Mouse (Mus musculus) heart, embryonic 16.5 days (tissue): Measurements from ENCODE around the gene Ndufs3. TPM values are rescaled to one million over a fixed set of nuclear protein-coding genes. Genes with fewer than 3 reads are reported as not detected.
"Not testable (repeated sequence)": the region's sequence is repeated elsewhere in the genome, so short reads cannot be mapped to it uniquely, and the experiment has no call there.

Source experiments
- ATAC-seq: fragments of 200-750 bp; cut with Nextera tagmentation; replicated peaks from 2 replicates; pipeline ENCODE4 v1.8.0; 2017; ENCODE audit warnings: moderate number of reproducible peaks; ENCODE audit not compliant: insufficient read depth, low FRiP score; ENCODE audit errors: extremely low read depth
- H3K27ac ChIP-seq: fragments of 300-500 bp; sonication (generic); 2 replicates; pipeline ENCODE4 v1.5.1; 2014; ENCODE audit warnings: mild to moderate bottlenecking, low read length, control low read depth, moderate library complexity
- H3K27me3 ChIP-seq: fragments of 300-500 bp; sonication (generic); 2 replicates; pipeline ENCODE4 v1.6.1; 2014; ENCODE audit warnings: low read length, mixed read lengths; ENCODE audit not compliant: control insufficient read depth, insufficient read depth
- H3K36me3 ChIP-seq: fragments of 300-500 bp; sonication (generic); 2 replicates; pipeline ENCODE4 v1.6.1; 2014; ENCODE audit not compliant: control insufficient read depth, insufficient read depth
- H3K4me1 ChIP-seq: fragments of 300-500 bp; sonication (generic); 2 replicates; pipeline ENCODE4 v1.6.1; 2014; ENCODE audit warnings: low read length, mixed read lengths; ENCODE audit not compliant: control insufficient read depth, insufficient read depth
- H3K4me2 ChIP-seq: fragments of 300-500 bp; sonication (generic); 2 replicates; pipeline ENCODE4 v1.6.1; 2014; ENCODE audit warnings: low read depth, mild to moderate bottlenecking, control low read depth, low read length
- H3K4me3 ChIP-seq: fragments of 300-500 bp; sonication (generic); 2 replicates; pipeline ENCODE4 v1.5.1; 2014; ENCODE audit warnings: mild to moderate bottlenecking, control low read depth, low read length
- H3K9ac ChIP-seq: fragments of 300-500 bp; sonication (generic); 2 replicates; pipeline ENCODE4 v1.6.1; 2014; ENCODE audit warnings: low read length, control low read depth
- H3K9me3 ChIP-seq: fragments of 300-500 bp; sonication (generic); replicated peaks from 2 replicates; pipeline ENCODE4 v1.6.1; 2016; ENCODE audit warnings: low read length; ENCODE audit not compliant: control insufficient read depth
- WGBS: fragments of 180-500 bp; shearing (Covaris S2); extraction: QIAGEN DNeasy Blood & Tissue Kit; methylation state at CpG from one replicate; pipeline ENCODE4 v1.1.7; 2014; 5-methylcytosine and 5-hydroxymethylcytosine counted together
- polyA plus RNA-seq: library from polyadenylated mRNA; unstranded; fragments of >200 nt; fragmentation: Nextera tagmentation; extraction: Ambion mirVana; gene quantifications from 2 replicates; pipeline ENCODE4 v1.2.1, GENCODE M21; 2015

Gene Ndufs3
- polyA plus RNA-seq, 1 experiment from 2014 or later: 420 TPM

DNA sequence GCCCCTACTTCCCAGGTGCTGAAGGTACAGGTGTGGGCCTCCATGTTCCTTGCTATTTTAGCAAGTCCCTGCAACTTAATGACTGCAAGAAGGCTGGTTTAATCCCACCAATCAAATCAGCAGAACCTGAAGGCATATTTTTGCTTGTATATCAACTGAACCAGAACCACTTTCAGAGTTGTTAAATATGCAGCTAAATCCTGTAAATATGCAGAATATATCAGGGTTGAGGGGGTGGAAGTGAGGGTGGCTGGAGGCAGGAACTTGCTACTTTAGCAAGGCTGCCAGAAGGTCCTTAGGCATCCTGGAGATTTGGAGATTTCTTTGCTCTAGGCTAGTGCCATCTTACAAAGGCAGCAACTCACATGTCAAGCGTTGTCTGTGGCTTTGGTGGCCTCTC lies 10.9 kb upstream of the Ndufs3 start:
- no peaks in the 10 kb centered on the region for H3K9me3 ChIP-seq
- WGBS: 83% methylated on average over 1 of the region's 1 CpGs
- H3K27ac ChIP-seq: no peak overlapping the region
- H3K27me3 ChIP-seq: no peaks in the 10 kb centered on the region
- H3K4me3 ChIP-seq: no peak overlapping the region
- H3K4me1 ChIP-seq: peaks cover 26% of the 10 kb centered on the region
- H3K36me3 ChIP-seq: peaks cover 16% of the 10 kb centered on the region
- ATAC-seq: no peak
- H3K4me2 ChIP-seq: peak overlapping the region; percentile 86; the same call in 1 of the 2 replicates
- no peak overlapping the region for H3K9ac ChIP-seq

- Histone ChIP-seq H3K9me3 (no peaks in the 10 kb centered on the region), H3K4me1 (peaks cover 29% of the 10 kb centered on the region), H3K36me3 (peaks cover 32% of the 10 kb centered on the region), H3K4me2 (no peak overlapping the region), H3K9ac (no peak overlapping the region), H3K27me3 (no peaks in the 10 kb centered on the region), H3K27ac (peak overlapping the region; percentile 30; the same call in 1 of the 2 replicates), H3K4me3 (no peak overlapping the region)
- peak; percentile 44; the same call in 1 of the 2 replicates for ATAC-seq
- WGBS: 21% methylated on average over 2 of the region's 2 CpGs
Measured at GRCm38 (mm10) chr2:90913671-90914070, 9.0 kb upstream of the Ndufs3 start.

GRCm38 (mm10) chr2:90911668-90912067 lies 7.0 kb upstream of the Ndufs3 start:
- no peak for ATAC-seq
- Histone ChIP-seq H3K9me3 (no peaks in the 10 kb centered on the region), H3K4me1 (peaks cover 24% of the 10 kb centered on the region), H3K27ac (no peak overlapping the region), H3K4me3 (no peak overlapping the region), H3K27me3 (no peaks in the 10 kb centered on the region), H3K4me2 (no peak overlapping the region), H3K36me3 (peaks cover 36% of the 10 kb centered on the region), H3K9ac (no peak overlapping the region)
- WGBS: 68% methylated on average over 1 of the region's 1 CpGs

GRCm38 (mm10) chr2:90910861-90911260 lies 6.2 kb upstream of the Ndufs3 start:
- Histone ChIP-seq H3K9ac (no peak overlapping the region), H3K27me3 (no peaks in the 10 kb centered on the region), H3K9me3 (no peaks in the 10 kb centered on the region), H3K36me3 (peaks cover 36% of the 10 kb centered on the region), H3K27ac (no peak overlapping the region), H3K4me2 (no peak overlapping the region), H3K4me3 (no peak overlapping the region), H3K4me1 (peaks cover 17% of the 10 kb centered on the region)
- ATAC-seq: no peak
- 62% methylated on average over 1 of the region's 1 CpGs for WGBS

- 93% methylated on average over 2 of the region's 2 CpGs for WGBS
Measured at GRCm38 (mm10) chr2:90906721-90907120, 2.1 kb upstream of the Ndufs3 start.

DNA sequence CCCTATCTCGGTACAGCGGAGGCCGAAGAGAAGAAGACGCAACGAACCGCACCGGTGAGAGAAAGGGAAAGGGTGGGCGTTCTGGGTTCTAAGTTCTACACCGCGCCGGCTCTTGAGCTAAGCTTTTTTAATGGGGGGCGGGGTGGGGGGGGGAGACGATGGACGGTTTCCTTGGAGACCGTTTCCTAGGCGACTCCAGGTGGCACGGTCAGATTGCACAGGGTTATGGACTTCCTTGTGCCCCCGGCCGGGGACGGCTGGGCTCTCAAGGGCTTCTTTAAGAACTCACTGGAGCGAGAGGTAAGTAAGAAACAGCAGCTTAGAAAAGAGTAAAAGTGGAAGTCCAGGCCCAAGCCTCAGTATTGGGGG lies 213 bp upstream of the Ndufs3 start:
- peak overlapping the region; percentile 98 for H3K4me3 ChIP-seq
- H3K4me1 ChIP-seq: peaks cover 21% of the 10 kb centered on the region
- peak overlapping the region; percentile 70 for H3K4me2 ChIP-seq
- no peaks in the 10 kb centered on the region for H3K9me3 ChIP-seq
- peak overlapping the region; percentile 99 for H3K9ac ChIP-seq
- H3K27me3 ChIP-seq: no peaks in the 10 kb centered on the region
- no peak; the same call in 1 of the 2 replicates for ATAC-seq
- peak overlapping the region; percentile 97 for H3K27ac ChIP-seq
- peaks cover 32% of the 10 kb centered on the region for H3K36me3 ChIP-seq
- WGBS: under 1% methylated on average over 21 of the region's 21 CpGs

More at GRCm38 (mm10) chr2:90906721-90907120, 2.1 kb upstream of the Ndufs3 start:
- H3K36me3 ChIP-seq: peaks cover 38% of the 10 kb centered on the region
- ATAC-seq: no peak
- no peaks in the 10 kb centered on the region for H3K9me3 ChIP-seq
- H3K27me3 ChIP-seq: no peaks in the 10 kb centered on the region
- H3K4me3 ChIP-seq: no peak overlapping the region
- H3K9ac ChIP-seq: no peak overlapping the region
- H3K4me2 ChIP-seq: no peak overlapping the region
- no peak overlapping the region for H3K27ac ChIP-seq
- H3K4me1 ChIP-seq: peaks cover 21% of the 10 kb centered on the region

- 74% methylated on average over 2 of the region's 2 CpGs for WGBS
- Histone ChIP-seq H3K9me3 (no peaks in the 10 kb centered on the region), H3K4me2 (peak overlapping the region; percentile 86), H3K36me3 (peaks cover 26% of the 10 kb centered on the region), H3K4me3 (peak overlapping the region; percentile 98), H3K27ac (peak overlapping the region; percentile 97), H3K27me3 (no peaks in the 10 kb centered on the region), H3K4me1 (peaks cover 18% of the 10 kb centered on the region), H3K9ac (peak overlapping the region; percentile 99)
- ATAC-seq: no peak
Measured at GRCm38 (mm10) chr2:90903398-90903797, 1.2 kb downstream of the Ndufs3 start.

DNA sequence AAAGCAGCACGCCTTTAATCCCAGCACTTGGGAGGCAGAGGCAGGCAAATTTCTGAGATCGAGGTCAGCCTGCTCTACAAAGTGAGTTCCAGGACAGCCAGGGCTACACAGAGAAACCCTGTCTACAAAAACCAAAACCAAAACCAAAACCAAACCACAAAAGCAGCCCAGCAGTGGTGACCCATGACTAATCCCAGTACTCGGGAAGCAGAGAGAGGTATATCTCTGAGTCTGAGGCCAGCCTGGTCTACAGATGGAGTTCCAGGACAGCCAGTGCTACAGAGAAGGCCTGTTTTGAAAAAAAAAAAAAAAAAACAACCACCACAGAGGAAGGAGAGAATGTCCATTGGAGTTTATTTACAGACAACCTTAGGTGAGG lies 10.3 kb downstream of the Ndufs3 start:
- not testable (repeated sequence) for H3K4me1 ChIP-seq, H3K9ac ChIP-seq, H3K4me2 ChIP-seq, ATAC-seq, H3K9me3 ChIP-seq, H3K4me3 ChIP-seq, H3K27ac ChIP-seq, H3K27me3 ChIP-seq
- peaks cover 41% of the 10 kb centered on the region for H3K36me3 ChIP-seq
- WGBS: 85% methylated on average over 3 of the region's 3 CpGs

DNA sequence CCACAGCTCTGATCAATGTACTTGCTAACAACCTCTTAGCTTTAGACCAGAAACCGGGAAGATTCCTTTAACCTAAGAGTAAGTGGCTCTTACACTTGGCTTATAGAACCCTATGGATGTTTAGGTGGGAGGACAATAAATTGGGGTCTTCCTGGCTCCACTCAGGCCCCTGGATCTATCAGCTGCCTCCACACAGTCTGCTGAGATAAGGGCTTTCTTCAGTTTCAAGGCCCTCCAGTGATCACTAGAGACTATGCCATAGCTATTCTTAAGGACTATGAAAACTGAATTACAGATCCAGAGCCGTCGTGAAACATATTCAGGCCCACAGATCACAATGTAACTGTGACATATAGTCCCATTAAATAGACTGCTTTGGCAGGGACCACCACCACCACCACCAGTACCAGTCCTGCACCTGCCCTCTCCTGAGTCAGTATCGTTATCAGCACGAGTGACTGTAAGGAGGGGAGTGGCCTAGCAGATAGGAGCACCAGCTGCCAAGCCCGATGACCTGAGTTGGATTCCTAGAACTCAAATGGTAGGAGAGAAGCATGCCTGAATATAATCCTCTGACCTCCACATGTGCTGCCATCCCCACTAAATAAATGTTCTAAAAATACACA lies 10.8 kb downstream of the Ndufs3 start:
- H3K4me1 ChIP-seq: peaks cover 2% of the 10 kb centered on the region; the same call in 1 of the 2 replicates
- WGBS: 60% methylated on average over 6 of the region's 6 CpGs
- no peaks in the 10 kb centered on the region for H3K9me3 ChIP-seq
- H3K27ac ChIP-seq: no peak overlapping the region
- H3K4me2 ChIP-seq: no peak overlapping the region
- H3K36me3 ChIP-seq: peaks cover 37% of the 10 kb centered on the region
- no peak for ATAC-seq
- no peak overlapping the region for H3K9ac ChIP-seq
- H3K4me3 ChIP-seq: no peak overlapping the region
- peaks cover 6% of the 10 kb centered on the region; the same call in 1 of the 2 replicates for H3K27me3 ChIP-seq
